Mouse (Mus musculus) spleen, adult 18-20 months (tissue): ENCODE data around the gene Nmnat1.

Experiments used
- DNase-seq, 2 experiments: peaks; one replicate each; pipeline ENCODE4 v3.0.0; 2022; ENCODE audit warnings: mixed read lengths in 2 of 2

Nmnat1 gene

GRCm38 (mm10) chr4:149485053-149485824 is at the start of gene Nmnat1, which contains the start of gene Lzic:
Gene Nmnat1 (minus strand): TSS chr4:149485202.
Gene Lzic (plus strand): TSS chr4:149485229.
- DNase-seq, result peak; percentile 75 to 85

- no peak for DNase-seq
Observed at GRCm38 (mm10) chr4:149529691-149530090, 44.7 kb upstream of the Nmnat1 start.

GRCm38 (mm10) chr4:149527621-149528354 is 42.8 kb upstream of the Nmnat1 start:
- no peak for DNase-seq

GRCm38 (mm10) chr4:149526330-149526729 is 41.3 kb upstream of the Nmnat1 start:
- DNase-seq, result no peak

- DNase-seq, result no peak
Observed at GRCm38 (mm10) chr4:149525811-149526210, 40.8 kb upstream of the Nmnat1 start.

GRCm38 (mm10) chr4:149525170-149525569 is 40.2 kb upstream of the Nmnat1 start:
- DNase-seq, result no peak

GRCm38 (mm10) chr4:149523961-149524360 is 39.0 kb upstream of the Nmnat1 start:
- no peak for DNase-seq

- DNase-seq, result no peak
Observed at GRCm38 (mm10) chr4:149521258-149521657, 36.3 kb upstream of the Nmnat1 start.

GRCm38 (mm10) chr4:149518351-149519220 is 33.6 kb upstream of the Nmnat1 start:
- no peak for DNase-seq

- DNase-seq, result peak; percentile 94 to 96
Observed at GRCm38 (mm10) chr4:149517868-149518340, 32.9 kb upstream of the Nmnat1 start, which contains the start of gene Ctnnbip1. Gene Ctnnbip1 (plus strand): TSS chr4:149518236.

GRCm38 (mm10) chr4:149515706-149516105 is 30.7 kb upstream of the Nmnat1 start:
- no peak for DNase-seq

- no peak for DNase-seq
Observed at GRCm38 (mm10) chr4:149512072-149512471, 27.1 kb upstream of the Nmnat1 start.

- DNase-seq, result no peak
Observed at GRCm38 (mm10) chr4:149511221-149511646, 26.2 kb upstream of the Nmnat1 start.

GRCm38 (mm10) chr4:149506904-149507303 is 21.9 kb upstream of the Nmnat1 start:
- no peak for DNase-seq

GRCm38 (mm10) chr4:149505261-149505967 is 20.4 kb upstream of the Nmnat1 start:
- DNase-seq, result no peak

GRCm38 (mm10) chr4:149504858-149505257 is 19.9 kb upstream of the Nmnat1 start:
- DNase-seq, result no peak

- no peak for DNase-seq
Observed at GRCm38 (mm10) chr4:149504363-149504762, 19.4 kb upstream of the Nmnat1 start.

GRCm38 (mm10) chr4:149499790-149500189 is 14.8 kb upstream of the Nmnat1 start:
- DNase-seq, result no peak

- DNase-seq, result no peak
Observed at GRCm38 (mm10) chr4:149498901-149499300, 13.9 kb upstream of the Nmnat1 start.

- no peak for DNase-seq
Observed at GRCm38 (mm10) chr4:149496612-149497011, 11.6 kb upstream of the Nmnat1 start.

GRCm38 (mm10) chr4:149491151-149491550 is 6.1 kb upstream of the Nmnat1 start:
- DNase-seq, result no peak
